Mouse (Mus musculus) erythroid progenitor cell, adult 5-6 weeks (primary cell): ENCODE results near the gene Ptger1. TPM values are rescaled to one million over a fixed set of nuclear protein-coding genes. Genes with fewer than 3 reads are reported as not detected.

Source experiments
- ATAC-seq: replicated peaks from 2 replicates; pipeline ENCODE4 v1.8.0; 2016; ENCODE audit warnings: moderate number of reproducible peaks, mild to moderate bottlenecking, moderate TSS enrichment, inconsistent platforms; ENCODE audit not compliant: poor library complexity, low FRiP score, severe bottlenecking
- total RNA-seq, 2 experiments: library from RNA; stranded (forward) in 1 of 2; stranded (reverse) in 1 of 2; fragments of 150-400 nt in 1 of 2; fragments of 186-747, 209-891 nt in 1 of 2; gene quantifications; 2 replicates each; pipeline versions ENCODE4 v1.2.3 to v1.2.4; 2015 to 2017; ENCODE audit warnings: low replicate concordance in 2 of 2

Gene Ptger1
- total RNA-seq, 2 experiments from 2014 or later, result not detected

DNA sequence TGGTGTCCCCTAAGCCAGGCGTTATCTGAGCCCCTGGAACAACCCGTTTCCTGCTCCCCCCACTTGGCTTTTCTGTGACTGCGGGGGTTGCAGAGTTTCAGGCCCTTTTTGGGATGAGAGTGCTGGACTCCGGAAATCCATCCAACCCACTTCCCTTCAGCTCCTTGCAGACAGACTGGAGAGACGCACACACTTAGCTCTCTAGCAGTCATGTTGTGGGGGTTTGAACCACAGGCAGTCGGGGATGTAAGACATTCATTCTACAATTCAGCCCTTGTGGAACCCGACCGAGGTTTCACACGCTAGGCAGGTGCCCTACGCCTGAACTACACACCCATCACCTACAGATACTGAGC, 12.8 kb upstream of the Ptger1 start:
- no peak for ATAC-seq

DNA sequence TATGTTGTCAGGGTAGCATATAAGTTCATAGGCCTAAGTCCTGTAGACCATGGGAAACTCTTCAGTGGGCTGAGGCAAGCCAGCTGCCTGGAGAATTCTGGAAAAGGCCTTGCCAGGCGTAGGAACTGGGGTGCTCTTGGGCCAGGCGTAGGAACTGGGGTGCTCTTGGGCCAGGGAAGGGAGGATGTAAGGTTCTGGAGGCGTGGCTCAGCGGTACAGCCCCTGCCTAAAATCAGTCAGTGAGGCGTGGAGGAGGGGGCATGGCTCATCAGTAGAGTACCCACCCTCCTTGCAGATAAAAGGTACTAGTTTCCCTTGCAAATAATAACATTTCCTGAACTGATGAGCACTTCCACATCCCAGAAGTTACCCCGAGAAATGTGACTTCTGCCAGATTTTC, 11.8 kb upstream of the Ptger1 start:
- ATAC-seq, result no peak

DNA sequence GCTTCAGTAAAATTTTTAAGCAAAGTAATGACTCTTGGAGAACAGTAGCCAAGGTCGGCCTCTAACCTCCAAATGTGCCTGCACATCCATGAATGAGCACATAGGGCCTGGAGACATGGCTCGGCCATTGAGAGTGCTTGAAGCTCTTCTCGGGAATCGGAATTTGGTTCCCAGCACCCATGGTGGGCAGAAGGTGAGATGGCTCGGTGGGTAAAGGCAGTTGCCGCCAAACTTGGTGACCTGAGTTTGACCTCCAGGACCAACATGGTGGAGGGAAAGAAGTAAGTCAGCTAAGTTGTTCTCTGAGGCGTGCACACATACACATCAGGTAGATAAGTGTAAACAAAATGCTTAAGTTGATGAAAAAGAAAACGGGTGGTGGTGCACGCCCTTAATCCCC, 10.4 kb upstream of the Ptger1 start:
- ATAC-seq, result no peak

DNA sequence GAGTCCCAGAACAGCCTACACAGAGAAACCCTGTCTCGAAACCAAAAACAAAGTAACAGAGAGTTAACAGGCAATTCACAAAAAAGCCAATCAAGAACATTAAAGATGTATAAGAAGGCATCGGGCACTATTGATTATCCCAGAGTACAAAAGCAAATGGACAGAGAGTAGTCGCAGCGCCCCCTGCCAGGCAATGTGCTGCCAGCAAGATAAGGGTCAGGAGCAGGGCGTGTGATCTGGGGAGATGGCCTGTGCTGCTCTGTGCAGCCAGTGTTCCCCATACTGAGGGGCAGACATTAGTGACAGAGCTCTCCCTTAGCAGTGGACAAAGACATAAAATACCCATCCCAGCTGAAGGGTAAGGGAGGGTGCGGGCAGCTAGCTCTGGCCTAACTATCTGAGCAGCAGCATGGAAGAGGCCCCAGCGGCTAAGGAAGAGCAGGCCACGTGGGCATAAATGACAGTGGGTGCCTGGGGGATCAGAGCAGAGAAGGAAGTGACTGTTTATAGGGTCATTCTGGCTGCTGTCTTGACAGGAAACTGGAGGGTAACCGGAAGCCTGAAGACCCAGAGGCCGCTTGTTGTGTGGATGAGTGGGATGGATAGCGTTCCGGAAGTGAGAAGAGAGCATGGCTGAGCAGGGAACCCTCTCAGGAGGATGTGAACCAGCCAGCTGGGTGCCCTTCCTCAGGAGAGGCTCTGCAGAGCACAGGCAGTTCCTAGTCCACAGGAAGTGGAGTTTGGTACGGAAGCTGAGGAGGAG, 9.8 kb upstream of the Ptger1 start:
- ATAC-seq, result no peak

DNA sequence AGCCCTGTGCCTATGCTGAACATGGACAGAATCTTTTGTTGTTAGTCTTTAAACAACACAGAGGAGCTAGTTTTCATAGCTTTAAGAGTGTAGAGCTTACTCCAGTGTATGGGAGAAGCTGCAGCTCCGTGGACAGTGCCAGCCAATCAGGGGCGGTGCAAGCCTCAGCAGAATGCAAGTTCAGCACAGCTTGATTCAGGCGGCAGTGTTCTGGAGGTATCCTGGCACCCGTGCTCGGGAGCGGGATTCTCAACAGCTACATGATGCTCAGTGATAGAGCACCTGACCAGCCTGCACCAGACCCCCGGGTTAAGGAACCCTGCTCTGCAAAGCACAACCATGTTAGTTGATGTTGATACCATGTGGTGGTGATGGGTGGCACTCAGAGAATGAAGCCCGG, 5.9 kb upstream of the Ptger1 start:
- no peak for ATAC-seq

DNA sequence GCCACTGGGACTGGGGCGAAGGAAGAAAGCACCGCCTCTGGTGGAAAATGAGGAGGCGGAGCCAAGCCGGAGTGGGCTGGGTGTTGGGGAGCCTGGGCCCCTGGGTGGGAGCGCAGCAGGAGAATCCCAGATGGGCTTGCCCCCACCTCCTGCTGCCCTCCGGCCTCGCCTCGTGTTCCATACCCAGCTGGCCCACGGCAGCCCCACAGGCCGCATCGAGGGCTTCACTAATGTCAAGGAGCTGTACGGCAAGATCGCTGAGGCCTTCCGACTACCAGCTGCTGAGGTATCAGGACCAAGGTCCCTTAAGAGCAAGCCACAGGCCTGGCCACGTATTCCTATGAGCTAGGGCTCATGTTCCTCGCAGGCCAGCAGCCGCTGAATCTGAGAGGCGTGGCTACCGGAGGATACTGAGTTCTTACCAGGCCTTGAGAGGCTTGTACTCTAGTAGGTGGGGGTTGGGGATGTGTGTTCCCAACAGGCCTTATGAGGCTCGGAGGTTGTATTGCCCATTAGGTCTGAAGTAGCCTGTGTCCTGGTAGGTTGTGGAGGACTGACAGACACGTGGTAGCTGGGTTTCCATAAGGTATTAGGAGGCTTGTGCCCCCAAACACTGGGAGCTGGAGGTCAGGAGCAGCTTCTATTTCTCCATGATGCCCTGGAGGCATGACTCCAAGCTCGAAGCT, 5.3 kb upstream of the Ptger1 start:
- no peak for ATAC-seq

DNA sequence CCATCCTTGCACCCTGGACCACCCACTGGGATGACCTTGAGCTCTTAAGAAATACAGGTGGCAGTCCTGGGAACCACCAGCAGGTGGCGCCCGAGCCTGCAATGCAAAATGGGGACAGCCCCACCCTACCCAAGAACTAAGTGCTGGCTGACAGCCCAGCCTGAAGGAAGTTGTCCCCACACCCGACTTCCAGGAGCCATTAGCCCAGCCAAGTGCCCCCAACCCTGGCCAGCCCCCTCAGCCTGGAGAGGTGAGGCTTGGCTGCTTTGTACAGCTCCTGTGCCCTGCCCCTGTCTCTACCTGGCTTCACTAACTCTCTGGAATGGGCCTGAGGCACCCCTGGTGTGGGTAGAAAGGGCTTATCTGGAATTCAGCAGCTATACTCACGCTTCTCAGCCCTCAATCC, 4.1 kb upstream of the Ptger1 start:
- ATAC-seq, result peak; percentile 80

DNA sequence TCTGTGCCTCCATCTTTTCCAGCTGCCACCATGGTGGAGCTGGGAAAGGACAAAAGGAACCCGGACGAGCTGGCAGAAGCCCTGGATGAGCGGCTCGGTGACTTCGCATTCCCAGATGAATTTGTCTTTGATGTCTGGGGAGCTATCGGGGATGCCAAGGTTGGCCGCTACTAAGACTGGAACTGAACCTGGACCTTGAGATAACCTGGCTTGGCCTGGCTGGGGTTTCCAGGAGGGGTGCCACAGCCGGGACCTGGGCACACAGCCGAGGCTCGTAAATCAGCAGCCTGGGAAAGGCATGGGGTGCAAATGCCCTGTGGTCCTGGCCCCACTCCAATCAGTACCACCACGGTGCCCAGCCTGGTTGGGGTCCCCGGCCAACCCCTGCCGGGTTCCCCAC, 2.4 kb upstream of the Ptger1 start:
- ATAC-seq, result no peak

DNA sequence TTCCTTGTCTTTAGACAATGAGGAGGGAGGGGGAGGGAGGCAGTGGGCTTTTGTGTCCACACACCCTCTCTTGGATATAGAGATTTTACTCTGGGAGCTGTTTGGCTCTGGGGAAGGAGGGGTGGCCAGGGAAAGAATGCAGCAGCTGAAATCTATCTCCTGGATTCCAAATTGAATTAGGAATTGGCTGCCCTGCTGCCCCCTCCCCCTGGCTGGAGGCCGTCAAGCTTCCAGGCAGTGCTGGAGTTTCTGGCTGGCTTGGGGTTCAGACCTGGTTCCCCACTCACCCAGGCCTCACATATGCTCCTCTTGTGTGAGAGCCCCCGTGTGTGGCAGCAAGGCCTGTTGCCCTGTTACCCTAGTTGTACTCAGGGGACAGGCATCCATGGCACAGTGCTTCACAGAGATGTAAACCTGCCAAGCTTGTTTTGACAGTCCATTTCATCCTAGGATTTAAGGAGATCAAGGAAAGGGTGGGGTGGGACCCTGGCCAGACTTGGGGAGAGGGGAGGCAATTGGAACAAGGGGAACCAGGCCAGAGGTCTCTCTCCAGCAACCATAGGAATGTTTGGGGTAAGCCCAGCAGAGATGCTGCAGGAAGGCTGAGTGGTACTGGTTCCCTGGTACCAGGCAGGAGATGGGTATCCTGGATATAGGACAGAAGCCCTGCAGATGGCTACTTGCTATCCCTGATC, 1.4 kb upstream of the Ptger1 start:
- ATAC-seq, result no peak

DNA sequence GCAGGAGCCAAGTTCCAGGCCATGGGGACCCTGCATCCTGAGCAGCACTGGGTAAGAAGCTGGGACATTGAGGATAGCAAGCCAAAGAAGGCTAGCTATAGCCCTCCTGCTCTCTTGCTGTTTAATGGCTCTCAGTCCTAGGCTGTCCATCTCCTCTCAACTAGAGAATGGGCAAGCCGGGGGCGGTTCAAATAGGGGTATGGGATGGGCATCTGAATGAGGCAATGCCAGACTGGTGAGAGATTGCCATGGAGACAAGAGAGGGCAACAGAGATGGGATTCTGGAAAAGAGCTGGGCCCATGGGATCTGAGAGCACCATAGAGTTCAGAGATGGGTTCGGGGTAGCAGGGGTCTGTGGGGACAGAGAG, 372 bp downstream of the Ptger1 start:
- ATAC-seq, result no peak

DNA sequence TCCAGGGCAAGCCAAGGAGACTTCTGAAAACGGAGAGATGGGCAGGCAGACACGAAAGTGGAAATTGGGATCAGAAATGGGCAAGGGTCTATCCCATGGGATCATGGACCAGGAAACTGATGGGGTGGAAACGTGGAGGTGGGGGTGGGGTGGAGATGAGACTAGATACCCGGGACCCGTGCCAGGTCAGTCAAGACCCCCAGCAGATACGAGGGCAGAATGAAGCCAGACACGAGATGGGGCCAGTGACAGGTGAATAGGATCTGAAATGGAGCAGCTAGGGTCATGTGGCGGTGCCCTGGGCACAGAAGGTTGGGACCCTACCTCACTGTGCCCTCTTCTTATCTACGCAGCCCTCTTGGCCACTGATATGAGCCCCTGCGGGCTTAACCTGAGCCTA, 1.0 kb downstream of the Ptger1 start:
- no peak for ATAC-seq

DNA sequence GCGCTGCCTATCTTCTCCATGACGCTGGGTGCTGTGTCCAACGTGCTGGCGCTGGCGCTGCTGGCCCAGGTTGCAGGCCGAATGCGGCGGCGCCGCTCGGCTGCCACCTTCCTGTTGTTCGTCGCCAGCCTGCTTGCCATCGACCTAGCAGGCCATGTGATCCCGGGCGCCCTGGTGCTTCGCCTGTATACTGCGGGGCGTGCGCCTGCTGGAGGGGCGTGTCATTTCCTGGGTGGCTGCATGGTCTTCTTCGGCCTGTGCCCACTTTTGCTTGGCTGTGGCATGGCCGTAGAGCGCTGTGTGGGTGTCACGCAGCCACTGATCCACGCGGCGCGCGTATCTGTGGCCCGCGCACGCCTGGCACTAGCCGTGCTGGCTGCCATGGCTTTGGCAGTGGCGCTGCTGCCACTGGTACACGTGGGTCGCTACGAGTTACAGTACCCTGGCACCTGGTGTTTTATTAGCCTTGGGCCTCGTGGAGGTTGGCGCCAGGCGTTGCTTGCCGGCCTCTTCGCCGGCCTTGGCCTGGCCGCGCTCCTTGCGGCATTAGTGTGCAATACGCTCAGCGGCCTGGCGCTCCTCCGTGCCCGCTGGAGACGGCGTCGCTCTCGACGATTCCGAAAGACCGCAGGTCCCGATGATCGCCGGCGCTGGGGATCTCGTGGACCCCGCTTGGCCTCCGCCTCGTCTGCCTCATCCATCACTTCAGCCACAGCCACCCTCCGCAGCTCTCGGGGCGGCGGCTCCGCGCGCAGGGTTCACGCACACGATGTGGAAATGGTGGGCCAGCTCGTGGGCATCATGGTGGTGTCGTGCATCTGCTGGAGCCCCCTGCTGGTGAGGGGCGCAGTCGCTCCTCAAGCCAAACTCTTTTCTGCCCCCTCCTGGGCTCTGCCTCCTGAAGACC, 1.8 kb downstream of the Ptger1 start:
- ATAC-seq, result no peak

DNA sequence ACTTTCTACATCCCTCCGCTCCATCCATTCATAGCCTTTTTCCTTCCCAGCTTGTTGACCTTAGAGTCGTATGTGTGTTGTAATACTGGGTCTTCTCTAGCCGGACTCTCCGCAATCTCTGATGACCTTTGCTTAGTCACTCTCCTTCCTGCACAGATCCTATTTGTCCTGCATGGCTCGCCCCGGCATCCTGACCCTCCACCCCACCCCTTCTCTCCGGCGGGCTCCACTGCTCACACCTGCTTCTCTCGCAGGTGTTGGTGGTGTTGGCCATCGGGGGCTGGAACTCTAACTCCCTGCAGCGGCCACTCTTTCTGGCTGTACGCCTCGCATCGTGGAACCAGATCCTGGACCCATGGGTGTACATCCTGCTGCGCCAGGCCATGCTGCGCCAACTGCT, 2.5 kb downstream of the Ptger1 start:
- ATAC-seq, result no peak

DNA sequence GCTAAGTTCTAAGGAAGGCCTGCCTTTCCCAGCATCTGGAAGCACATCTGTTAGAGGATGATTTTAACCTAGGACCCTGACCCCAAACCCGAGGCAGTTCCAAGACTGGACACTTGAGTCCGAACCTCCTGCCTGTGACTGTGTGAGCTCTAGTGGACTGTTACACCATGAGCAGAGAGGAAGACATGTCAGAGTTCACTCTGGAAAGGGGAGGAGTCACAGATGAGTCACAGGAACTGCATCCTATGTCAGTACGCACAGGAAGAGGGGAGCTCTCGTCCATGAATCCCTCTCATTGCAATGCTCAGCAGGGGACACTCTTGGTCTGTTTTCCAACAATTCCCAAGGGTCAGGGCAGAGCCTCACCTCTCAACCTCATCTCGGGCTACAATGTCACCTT, 6.5 kb downstream of the Ptger1 start:
- no peak for ATAC-seq

DNA sequence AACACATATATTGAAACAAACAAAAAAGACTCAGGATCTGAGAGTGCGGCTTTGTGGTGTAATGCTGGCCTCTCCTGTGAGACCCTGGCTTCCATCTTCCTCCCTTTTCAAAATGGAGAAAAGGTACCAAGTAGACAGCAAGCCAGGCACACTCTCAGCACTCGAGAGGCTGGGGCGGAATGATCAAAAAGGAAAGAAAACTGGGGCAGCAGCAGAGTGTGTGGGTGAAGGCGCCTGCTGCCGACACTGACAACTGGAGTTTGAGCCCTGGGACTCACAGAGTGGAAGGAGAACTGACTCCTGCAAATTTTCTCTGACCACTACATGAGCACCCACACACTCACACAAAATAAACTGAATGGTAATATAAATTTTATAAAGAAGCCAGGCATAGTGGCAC, 8.0 kb downstream of the Ptger1 start:
- ATAC-seq, result no peak

DNA sequence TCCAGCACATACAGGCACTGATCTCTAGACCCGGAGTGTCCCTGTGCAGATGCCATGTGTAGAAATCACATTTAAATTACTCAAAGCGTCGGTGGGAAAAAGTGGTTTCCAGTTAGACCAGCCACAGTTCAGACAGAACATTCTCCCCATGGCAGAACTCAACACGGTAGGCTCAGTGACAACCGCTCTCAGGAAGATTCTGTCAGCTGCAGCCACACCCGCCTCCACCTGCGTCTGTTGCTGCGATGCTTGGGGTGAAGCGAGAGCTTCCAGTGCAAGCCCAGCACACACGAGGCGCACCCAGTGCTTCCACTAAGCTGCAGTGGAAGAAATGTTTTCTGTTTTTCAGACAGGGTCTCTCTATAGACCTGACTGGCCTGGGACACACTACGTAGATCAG, 13.4 kb downstream of the Ptger1 start:
- ATAC-seq, result no peak

DNA sequence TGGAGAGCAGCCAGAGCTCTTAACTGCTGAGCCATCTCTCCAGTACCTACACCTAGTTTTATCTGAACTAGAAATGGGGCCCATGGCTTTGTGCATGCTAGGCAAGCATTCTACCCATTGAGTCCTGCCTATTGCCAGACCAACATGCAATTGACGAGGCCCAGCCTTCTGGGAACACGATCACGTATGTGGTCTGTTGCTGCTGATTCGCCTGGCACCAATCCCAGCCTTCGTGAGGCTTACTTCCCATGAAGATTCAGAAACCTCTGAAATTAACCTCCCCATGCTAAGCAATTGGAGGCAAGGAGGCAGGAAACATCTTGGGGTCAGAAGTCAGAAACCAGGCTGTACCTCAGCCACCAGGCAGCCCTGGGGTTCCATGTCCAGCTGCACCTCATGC, 14.1 kb downstream of the Ptger1 start:
- ATAC-seq, result no peak

DNA sequence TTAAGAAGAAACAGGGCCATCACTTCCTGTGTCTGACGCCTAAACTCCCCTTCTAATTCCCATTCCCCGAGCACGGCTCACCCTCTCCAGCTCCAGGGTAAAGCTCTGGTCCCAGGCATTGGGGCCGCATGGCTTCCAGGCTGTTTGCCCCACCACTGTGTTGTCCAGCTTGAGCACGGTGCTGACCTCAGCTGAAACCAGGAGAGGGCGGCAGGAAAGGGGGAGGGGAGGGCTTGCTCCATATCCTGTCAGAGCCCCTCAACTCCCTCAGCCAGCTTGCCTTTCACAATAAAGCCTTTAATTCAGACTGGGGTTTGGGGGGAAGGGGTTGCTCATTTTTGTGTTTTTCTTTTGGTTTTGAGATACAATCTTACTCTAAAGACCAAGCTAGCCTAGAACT, 14.6 kb downstream of the Ptger1 start:
- ATAC-seq, result no peak

DNA sequence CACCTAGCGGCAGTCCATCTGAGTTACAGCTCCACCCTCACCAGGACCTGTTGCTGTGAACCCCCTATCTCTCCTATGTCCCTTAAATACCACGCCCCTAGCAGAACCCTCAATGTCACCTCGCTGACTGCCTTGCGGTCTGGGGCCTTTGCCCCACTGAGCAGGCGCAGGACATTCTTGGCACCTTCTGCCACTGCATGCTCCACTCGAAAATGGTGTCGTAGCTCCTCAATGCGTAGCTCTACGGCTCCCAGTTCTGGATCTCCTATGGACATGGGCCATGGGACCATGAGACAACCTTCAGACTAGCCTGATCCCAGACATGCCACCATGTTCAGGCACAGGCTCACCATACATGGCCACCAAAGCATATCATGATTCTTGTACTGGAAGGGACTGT, 18.0 kb downstream of the Ptger1 start:
- ATAC-seq, result no peak

DNA sequence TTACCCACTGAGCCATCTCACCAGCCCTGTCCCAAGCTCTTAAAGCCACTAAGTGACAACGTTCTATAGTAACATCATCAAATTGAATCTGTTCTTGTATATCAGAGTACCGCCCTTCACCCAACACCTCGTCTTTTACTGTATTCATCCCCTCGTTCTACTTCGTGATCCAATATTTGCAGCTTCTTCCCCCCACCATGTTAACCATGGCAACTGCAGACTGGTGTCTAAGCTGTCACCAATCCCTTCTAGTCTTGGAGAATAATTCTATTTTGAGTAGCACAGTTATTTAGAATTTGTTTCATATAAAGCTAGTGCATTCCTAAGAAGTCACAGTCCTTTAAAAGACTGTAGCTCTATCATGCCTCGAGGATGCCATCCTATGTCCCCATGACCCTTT, 22.8 kb downstream of the Ptger1 start:
- ATAC-seq, result no peak
